Mouse (Mus musculus) MEL (cell line): ENCODE results near the gene Gngt2. TPM values are rescaled to one million over a fixed set of nuclear protein-coding genes. Genes with fewer than 3 reads are reported as not detected.

Experiments
- DNase-seq: peaks from one replicate; pipeline ENCODE4 v3.0.0; 2011; ENCODE audit warnings: low read depth, low spot score
- H3K27ac ChIP-seq: 2 replicates; pipeline ENCODE4 v1.5.1; 2012; ENCODE audit warnings: low read depth, mild to moderate bottlenecking, control low read depth, low read length, moderate library complexity; ENCODE audit not compliant: control insufficient read depth
- H3K27me3 ChIP-seq, 2 experiments: fragments of 150-350 bp in 1 of 2; sonication (generic) in 1 of 2; 2 replicates each; pipeline ENCODE4 v1.6.1; 2012; ENCODE audit warnings: low read length in 2 of 2, mild to moderate bottlenecking in 2 of 2, improper control_type of control experiment in 1 of 2, moderate library complexity in 1 of 2; ENCODE audit not compliant: insufficient read depth in 2 of 2, control insufficient read depth in 1 of 2
- H3K36me3 ChIP-seq, 2 experiments: 2 replicates each; pipeline ENCODE4 v1.6.1; 2012 to 2014; ENCODE audit warnings: low read length in 2 of 2, improper control_type of control experiment in 1 of 2, inconsistent platforms in 1 of 2, mild to moderate bottlenecking in 1 of 2; ENCODE audit not compliant: insufficient read depth in 2 of 2, control insufficient read depth in 1 of 2
- H3K4me1 ChIP-seq, 2 experiments: fragments of 150-350 bp in 1 of 2; sonication (generic) in 1 of 2; 2 replicates each; pipeline ENCODE4 v1.6.1; 2012; ENCODE audit warnings: low read length in 2 of 2, improper control_type of control experiment in 1 of 2, mild to moderate bottlenecking in 1 of 2; ENCODE audit not compliant: insufficient read depth in 2 of 2, control insufficient read depth in 1 of 2
- H3K4me3 ChIP-seq, 2 experiments: fragments of 150-350 bp in 1 of 2; sonication (generic) in 1 of 2; 2 replicates each; pipeline ENCODE4 v1.5.1; 2012; ENCODE audit warnings: low read depth in 2 of 2, low read length in 2 of 2, mild to moderate bottlenecking in 2 of 2, moderate library complexity in 2 of 2, control low read depth in 1 of 2, improper control_type of control experiment in 1 of 2; ENCODE audit not compliant: control insufficient read depth in 1 of 2, insufficient read depth in 1 of 2
- H3K79me2 ChIP-seq: 2 replicates; pipeline ENCODE4 v1.6.1; 2012; ENCODE audit warnings: mild to moderate bottlenecking, low read length, moderate library complexity; ENCODE audit not compliant: control insufficient read depth, poor library complexity, insufficient read depth
- H3K9ac ChIP-seq: 2 replicates; pipeline ENCODE4 v1.6.1; 2012; ENCODE audit warnings: low read depth, mild to moderate bottlenecking, control low read depth, low read length, moderate library complexity; ENCODE audit not compliant: control insufficient read depth, poor library complexity, severe bottlenecking
- H3K9me3 ChIP-seq: fragments of 150-350 bp; sonication (generic); replicated peaks from 2 replicates; pipeline ENCODE4 v1.6.1; 2012; ENCODE audit warnings: mild to moderate bottlenecking, low read length, improper control_type of control experiment, moderate library complexity; ENCODE audit not compliant: insufficient read depth
- BHLHE40 ChIP-seq: IDR thresholded peaks from 2 replicates; pipeline ENCODE4 v1.6.1; 2012; ENCODE audit warnings: low read depth, mild to moderate bottlenecking, inconsistent platforms, low read length, improper control_type of control experiment, borderline replicate concordance
- CHD1 ChIP-seq: IDR thresholded peaks from 2 replicates; pipeline ENCODE4 v1.6.1; 2012; ENCODE audit warnings: low read depth, mild to moderate bottlenecking, inconsistent platforms, low read length, improper control_type of control experiment
- E2F4 ChIP-seq: IDR thresholded peaks from 2 replicates; pipeline ENCODE4 v1.6.1; 2011; ENCODE audit warnings: low read depth, low read length, improper control_type of control experiment, borderline replicate concordance
- ETS1 ChIP-seq: IDR thresholded peaks from 2 replicates; pipeline ENCODE4 v1.6.1; 2012; ENCODE audit warnings: low read depth, mild to moderate bottlenecking, inconsistent platforms, low read length, improper control_type of control experiment, moderate library complexity
- GATA1 ChIP-seq: IDR thresholded peaks from 2 replicates; pipeline ENCODE4 v1.6.1; 2011; ENCODE audit warnings: low read depth, low read length, improper control_type of control experiment
- HCFC1 ChIP-seq: IDR thresholded peaks from 2 replicates; pipeline ENCODE4 v1.6.1; 2012; ENCODE audit warnings: low read depth, mild to moderate bottlenecking, inconsistent platforms, low read length, improper control_type of control experiment, moderate library complexity
- KAT2A ChIP-seq: conservative IDR thresholded peaks from 2 replicates; pipeline ENCODE4 v1.6.1; 2012; ENCODE audit warnings: low read depth, low read length, improper control_type of control experiment, inconsistent platforms
- MAZ ChIP-seq: IDR thresholded peaks from 2 replicates; pipeline ENCODE4 v1.6.1; 2012; ENCODE audit warnings: low read depth, mild to moderate bottlenecking, inconsistent platforms, low read length, improper control_type of control experiment
- MEF2A ChIP-seq: IDR thresholded peaks from 2 replicates; pipeline ENCODE4 v1.6.1; 2014; ENCODE audit warnings: low read depth, mild to moderate bottlenecking, inconsistent platforms, low read length, improper control_type of control experiment; ENCODE audit not compliant: poor library complexity, insufficient replicate concordance, severe bottlenecking; ENCODE audit errors: extremely low read depth
- MYB ChIP-seq: IDR thresholded peaks from 2 replicates; pipeline ENCODE4 v1.6.1; 2011; ENCODE audit warnings: mild to moderate bottlenecking, low read depth, low read length, improper control_type of control experiment
- NELFE ChIP-seq: IDR thresholded peaks from 2 replicates; pipeline ENCODE4 v1.6.1; 2011; ENCODE audit warnings: low read depth, low read length, improper control_type of control experiment
- NRF1 ChIP-seq: IDR thresholded peaks from 2 replicates; pipeline ENCODE4 v1.6.1; 2014; ENCODE audit warnings: low read depth, mild to moderate bottlenecking, inconsistent platforms, low read length, improper control_type of control experiment, moderate library complexity; ENCODE audit not compliant: poor library complexity, insufficient read depth, severe bottlenecking
- POLR2A ChIP-seq, 2 experiments: IDR thresholded peaks; 2 replicates each; pipeline ENCODE4 v1.6.1; 2011 to 2012; ENCODE audit warnings: low read length in 2 of 2, mild to moderate bottlenecking in 2 of 2, control low read depth in 1 of 2, improper control_type of control experiment in 1 of 2, low read depth in 1 of 2, moderate library complexity in 1 of 2; ENCODE audit not compliant: control insufficient read depth in 1 of 2, insufficient read depth in 1 of 2, poor library complexity in 1 of 2
- POLR2AphosphoS5 ChIP-seq: IDR thresholded peaks from 2 replicates; pipeline ENCODE4 v1.6.1; 2012; ENCODE audit warnings: low read depth, borderline replicate concordance, mild to moderate bottlenecking, inconsistent platforms, low read length, moderate library complexity, mixed read lengths
- RCOR1 ChIP-seq: IDR thresholded peaks from 2 replicates; pipeline ENCODE4 v1.6.1; 2012; ENCODE audit warnings: low read depth, mild to moderate bottlenecking, inconsistent platforms, low read length, improper control_type of control experiment
- SIN3A ChIP-seq: IDR thresholded peaks from 2 replicates; pipeline ENCODE4 v1.6.1; 2012; ENCODE audit warnings: low read length, improper control_type of control experiment, inconsistent platforms
- SMC3 ChIP-seq: IDR thresholded peaks from 2 replicates; pipeline ENCODE4 v1.6.1; 2011; ENCODE audit warnings: low read depth, low read length, improper control_type of control experiment
- TBP ChIP-seq: IDR thresholded peaks from 2 replicates; pipeline ENCODE4 v1.8.0; 2011; ENCODE audit warnings: low read depth, low read length, improper control_type of control experiment
- TCF12 ChIP-seq: IDR thresholded peaks from 2 replicates; pipeline ENCODE4 v1.6.1; 2014; ENCODE audit warnings: low read depth, mild to moderate bottlenecking, inconsistent platforms, low read length, improper control_type of control experiment, moderate library complexity
- USF1 ChIP-seq: IDR thresholded peaks from 2 replicates; pipeline ENCODE4 v1.6.1; 2014; ENCODE audit warnings: low read depth, mild to moderate bottlenecking, inconsistent platforms, low read length, improper control_type of control experiment, moderate library complexity
- USF2 ChIP-seq, 2 experiments: IDR thresholded peaks; 2 replicates each; pipeline ENCODE4 v1.6.1; 2011 to 2012; ENCODE audit warnings: improper control_type of control experiment in 2 of 2, low read length in 2 of 2, borderline replicate concordance in 1 of 2, inconsistent platforms in 1 of 2, low read depth in 1 of 2, mild to moderate bottlenecking in 1 of 2; ENCODE audit not compliant: insufficient read depth in 1 of 2
- ZC3H11A ChIP-seq: IDR thresholded peaks from 2 replicates; pipeline ENCODE4 v1.6.1; 2012; ENCODE audit warnings: low read depth, mild to moderate bottlenecking, inconsistent platforms, low read length, improper control_type of control experiment
- ZMIZ1 ChIP-seq: IDR thresholded peaks from 2 replicates; pipeline ENCODE4 v1.6.1; 2012; ENCODE audit warnings: low read depth, mild to moderate bottlenecking, inconsistent platforms, low read length, improper control_type of control experiment, moderate library complexity
- ZNF384 ChIP-seq: IDR thresholded peaks from 2 replicates; pipeline ENCODE4 v1.6.1; 2012; ENCODE audit warnings: low read depth, mild to moderate bottlenecking, inconsistent platforms, low read length, improper control_type of control experiment
- polyA plus RNA-seq, 2 experiments: library from polyadenylated mRNA; stranded (reverse) in 1 of 2; unstranded in 1 of 2; fragments of >175 nt in 1 of 2; fragments of >200 nt in 1 of 2; gene quantifications; 2 replicates each; pipeline versions ENCODE4 v1.2.1 to v1.2.4; 2012; ENCODE audit warnings: low replicate concordance in 2 of 2, low read depth in 1 of 2; ENCODE audit not compliant: insufficient read length in 2 of 2, insufficient read depth in 1 of 2, missing spikeins in 1 of 2
- total RNA-seq: library from RNA; depleted of rRNA; stranded (reverse); fragments of 300-350 nt; gene quantifications from 2 replicates; pipeline ENCODE4 v1.2.3, GENCODE M21; 2012

The Gngt2 gene
- total and polyA plus RNA-seq, 3 experiments = 23.5 to 25.9 TPM; not detected in 1

GRCm38 (mm10) chr11:95853684-95854083 is 16.7 kb downstream of the Gngt2 start (continued):
- TF ChIP-seq ZC3H11A = peak; percentile 83
- TF ChIP-seq BHLHE40 = no peak
- TF ChIP-seq ZNF384 = peak; percentile 65
- no peak for TF ChIP-seq ZMIZ1
- peak; percentile 96 for TF ChIP-seq SMC3
- no peak for TF ChIP-seq POLR2A (IDR thresholded peaks at IDR 0.05; ENCODE audit: control insufficient read depth in 1 of 2, insufficient read depth in 1 of 2, low read depth in 1 of 2, low read length in 2 of 2, poor library complexity in 1 of 2)
- no peak for TF ChIP-seq CHD1
- TF ChIP-seq NRF1 = no peak
- no peak for TF ChIP-seq MEF2A
- no peak for TF ChIP-seq RCOR1
- no peak for TF ChIP-seq MAZ
- TF ChIP-seq HCFC1 = no peak
- TF ChIP-seq E2F4 = no peak
- TF ChIP-seq POLR2AphosphoS5 = no peak
- TF ChIP-seq NELFE = no peak
- TF ChIP-seq TBP = no peak
- TF ChIP-seq SIN3A = no peak
- no peak for TF ChIP-seq KAT2A
- TF ChIP-seq TCF12 = no peak
- TF ChIP-seq ETS1 = no peak
- TF ChIP-seq USF2 (IDR thresholded peaks at IDR 0.05; ENCODE audit: borderline replicate concordance in 1 of 2, insufficient read depth in 1 of 2, low read depth in 1 of 2, low read length in 2 of 2) = no peak
- no peak for TF ChIP-seq USF1
- peak; percentile 78 for TF ChIP-seq GATA1
- no peak for TF ChIP-seq MYB

DNA sequence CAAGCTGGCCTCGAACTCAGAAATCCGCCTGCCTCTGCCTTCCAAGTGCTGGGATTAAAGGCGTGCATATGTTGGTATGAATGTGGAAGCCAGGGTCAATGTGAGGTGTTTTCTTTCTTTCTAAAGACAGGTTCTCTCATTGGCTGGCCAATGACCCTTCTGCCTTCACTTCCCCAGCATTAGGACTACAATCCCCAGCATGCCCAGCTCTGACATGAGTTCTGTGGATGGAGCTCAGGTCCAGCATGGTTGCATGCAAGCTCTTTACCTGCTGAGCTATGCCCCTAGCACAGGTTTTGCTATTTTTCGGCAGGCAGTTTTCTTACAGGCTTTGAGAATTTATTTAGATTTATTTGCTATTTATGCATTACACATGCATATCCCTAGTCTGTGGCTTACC is 20.3 kb downstream of the Gngt2 start:
- H3K9ac ChIP-seq = no peak overlapping the region; the same call in 1 of the 2 replicates
- DNase-seq = peak; percentile 51
- H3K4me3 ChIP-seq = no peak overlapping the region
- no peaks in the 10 kb centered on the region for H3K27me3 ChIP-seq
- no peak overlapping the region for H3K27ac ChIP-seq
- no peaks in the 10 kb centered on the region for H3K9me3 ChIP-seq
- peaks cover 8 to 22% of the 10 kb centered on the region in 2 experiments for H3K4me1 ChIP-seq
- H3K79me2 ChIP-seq = peaks cover 8% of the 10 kb centered on the region
- peaks cover 2 to 30% of the 10 kb centered on the region in 2 experiments for H3K36me3 ChIP-seq
- TF ChIP-seq HCFC1 = peak; percentile 83
- TF ChIP-seq TCF12 = no peak
